Mouse (Mus musculus): ENCODE measurements around the gene Gm10309. TPM values are rescaled to one million over a fixed set of nuclear protein-coding genes. Genes with fewer than 3 reads are reported as not detected.
A peak's percentile ranks its signal among the peaks of the same experiment; 100 is the strongest.

Gene Gm10309
- 0.30 and 0.31 TPM in 2 replicates for polyA plus RNA-seq (2015; fragmentation: Nextera tagmentation; extraction: Ambion mirVana)

- ATAC-seq (replicated peaks; ENCODE audit: low FRiP score): no peak
- peaks cover 27% of the 10 kb centered on the region for H3K4me1 ChIP-seq
Measured at GRCm38 (mm10) chr17:86505183-86505631, at the start of gene Gm10309. Gene Gm10309 (minus strand): TSS chr17:86505232.

GRCm38 (mm10) chr17:86551995-86552394, 47.0 kb upstream of the Gm10309 start:
- ATAC-seq (replicated peaks; ENCODE audit: low FRiP score): no peak
- Histone ChIP-seq H3K27ac (no peak overlapping the region), H3K9me3 (replicated peaks) (no peaks in the 10 kb centered on the region), H3K36me3 (no peaks in the 10 kb centered on the region), H3K4me2 (no peak overlapping the region), H3K9ac (no peak overlapping the region), H3K4me3 (replicated peaks) (no peak overlapping the region), H3K27me3 (no peaks in the 10 kb centered on the region), H3K4me1 (no peaks in the 10 kb centered on the region)
- 83% methylated on average over 6 of the region's 6 CpGs for WGBS

More at GRCm38 (mm10) chr17:86505183-86505631, at the start of gene Gm10309:
- H3K9ac ChIP-seq: no peak within 1 kb of the TSS
- no peak within 1 kb of the TSS for H3K27ac ChIP-seq
- H3K4me3 ChIP-seq (replicated peaks): no peak within 1 kb of the TSS
- H3K4me2 ChIP-seq: no peak within 1 kb of the TSS
- H3K27me3 ChIP-seq: no peaks in the 10 kb centered on the region
- WGBS: 91% methylated on average over 8 of the region's 8 CpGs
- H3K36me3 ChIP-seq: no peaks in the 10 kb centered on the region
- no peaks in the 10 kb centered on the region for H3K9me3 ChIP-seq (replicated peaks)

- no peaks in the 10 kb centered on the region for H3K4me1 ChIP-seq
- H3K36me3 ChIP-seq: no peaks in the 10 kb centered on the region
- H3K4me2 ChIP-seq: no peak overlapping the region
- H3K4me3 ChIP-seq (replicated peaks): no peak overlapping the region
- H3K27me3 ChIP-seq: no peaks in the 10 kb centered on the region
- 79% methylated on average over 10 of the region's 10 CpGs for WGBS
- no peak overlapping the region for H3K9ac ChIP-seq
- ATAC-seq (replicated peaks; ENCODE audit: low FRiP score): no peak
- H3K27ac ChIP-seq: no peak overlapping the region
- H3K9me3 ChIP-seq (replicated peaks): no peaks in the 10 kb centered on the region
Measured at GRCm38 (mm10) chr17:86551561-86551960, 46.5 kb upstream of the Gm10309 start.

GRCm38 (mm10) chr17:86549128-86549527, 44.1 kb upstream of the Gm10309 start:
- Histone ChIP-seq H3K4me3 (replicated peaks) (no peak overlapping the region), H3K4me1 (0 out of 2 replicates have a peak, but pooled peaks cover 5% of the 10 kb centered on the region), H3K36me3 (no peaks in the 10 kb centered on the region), H3K27ac (0 out of 2 replicates have a peak overlapping the region, but pooled peaks have one; percentile 27), H3K27me3 (no peaks in the 10 kb centered on the region), H3K9me3 (replicated peaks) (no peaks in the 10 kb centered on the region), H3K9ac (no peak overlapping the region), H3K4me2 (no peak overlapping the region)
- no peak for ATAC-seq (replicated peaks; ENCODE audit: low FRiP score)
- WGBS: 67% methylated on average over 10 of the region's 10 CpGs

- H3K4me1 ChIP-seq: peaks cover 5% of the 10 kb centered on the region; the same call in 1 of the 2 replicates
- H3K9ac ChIP-seq: no peak overlapping the region
- no peak overlapping the region for H3K4me2 ChIP-seq
- no peaks in the 10 kb centered on the region for H3K36me3 ChIP-seq
- no peak for ATAC-seq (replicated peaks; ENCODE audit: low FRiP score)
- H3K27me3 ChIP-seq: no peaks in the 10 kb centered on the region
- no peak overlapping the region for H3K27ac ChIP-seq
- H3K9me3 ChIP-seq (replicated peaks): no peaks in the 10 kb centered on the region
- no peak overlapping the region for H3K4me3 ChIP-seq (replicated peaks)
- WGBS: 56% methylated on average over 7 of the region's 7 CpGs
Measured at GRCm38 (mm10) chr17:86546529-86546928, 41.5 kb upstream of the Gm10309 start.

GRCm38 (mm10) chr17:86539881-86540430, 34.9 kb upstream of the Gm10309 start:
- Histone ChIP-seq H3K9ac (no peak overlapping the region), H3K4me1 (peaks cover 32% of the 10 kb centered on the region), H3K27me3 (no peaks in the 10 kb centered on the region), H3K36me3 (no peaks in the 10 kb centered on the region), H3K4me2 (no peak overlapping the region), H3K9me3 (replicated peaks) (no peaks in the 10 kb centered on the region), H3K27ac (no peak overlapping the region), H3K4me3 (replicated peaks) (no peak overlapping the region)
- WGBS: 39% methylated on average over 18 of the region's 18 CpGs
- ATAC-seq (replicated peaks; ENCODE audit: low FRiP score): no peak

- 37% methylated on average over 22 of the region's 22 CpGs for WGBS
- Histone ChIP-seq H3K27ac (peak overlapping the region; percentile 69), H3K27me3 (no peaks in the 10 kb centered on the region), H3K4me1 (peaks cover 48% of the 10 kb centered on the region), H3K36me3 (no peaks in the 10 kb centered on the region), H3K9ac (no peak overlapping the region), H3K9me3 (replicated peaks) (no peaks in the 10 kb centered on the region), H3K4me3 (replicated peaks) (peak overlapping the region; percentile 8), H3K4me2 (peak overlapping the region; percentile 42)
- ATAC-seq (replicated peaks; ENCODE audit: low FRiP score): no peak; the same call in 1 of the 2 replicates
Measured at GRCm38 (mm10) chr17:86535827-86536656, 31.0 kb upstream of the Gm10309 start.

- H3K9ac ChIP-seq: no peak overlapping the region
- peak overlapping the region; percentile 69 for H3K27ac ChIP-seq
- no peaks in the 10 kb centered on the region for H3K36me3 ChIP-seq
- H3K4me3 ChIP-seq (replicated peaks): no peak overlapping the region
- H3K27me3 ChIP-seq: no peaks in the 10 kb centered on the region
- H3K4me2 ChIP-seq: no peak overlapping the region
- WGBS: 69% methylated on average over 10 of the region's 10 CpGs
- no peaks in the 10 kb centered on the region for H3K9me3 ChIP-seq (replicated peaks)
- no peak for ATAC-seq (replicated peaks; ENCODE audit: low FRiP score)
- H3K4me1 ChIP-seq: peaks cover 56% of the 10 kb centered on the region
Measured at GRCm38 (mm10) chr17:86535096-86535495, 30.1 kb upstream of the Gm10309 start.

GRCm38 (mm10) chr17:86533549-86533851, 28.5 kb upstream of the Gm10309 start:
- ATAC-seq (replicated peaks; ENCODE audit: low FRiP score): no peak
- Histone ChIP-seq H3K4me1 (peaks cover 64% of the 10 kb centered on the region), H3K9me3 (replicated peaks) (no peaks in the 10 kb centered on the region), H3K36me3 (no peaks in the 10 kb centered on the region), H3K4me3 (replicated peaks) (no peak overlapping the region), H3K4me2 (no peak overlapping the region), H3K27ac (no peak overlapping the region), H3K9ac (no peak overlapping the region), H3K27me3 (no peaks in the 10 kb centered on the region)
- 82% methylated on average over 11 of the region's 11 CpGs for WGBS

GRCm38 (mm10) chr17:86532783-86533548, 27.9 kb upstream of the Gm10309 start:
- no peak for ATAC-seq (replicated peaks; ENCODE audit: low FRiP score)
- 73% methylated on average over 17 of the region's 17 CpGs for whole genome bisulfite sequencing
- H3K36me3 ChIP-seq: no peaks in the 10 kb centered on the region
- no peak overlapping the region for H3K4me2 ChIP-seq
- H3K4me3 ChIP-seq (replicated peaks): no peak overlapping the region
- no peak overlapping the region for H3K9ac ChIP-seq
- no peak overlapping the region for H3K27ac ChIP-seq
- no peaks in the 10 kb centered on the region for H3K9me3 ChIP-seq (replicated peaks)
- no peaks in the 10 kb centered on the region for H3K27me3 ChIP-seq
- H3K4me1 ChIP-seq: peaks cover 70% of the 10 kb centered on the region

- H3K36me3 ChIP-seq: no peaks in the 10 kb centered on the region
- WGBS: 84% methylated on average over 6 of the region's 6 CpGs
- H3K4me1 ChIP-seq: peaks cover 58% of the 10 kb centered on the region
- H3K9ac ChIP-seq: no peak overlapping the region
- H3K9me3 ChIP-seq (replicated peaks): no peaks in the 10 kb centered on the region
- ATAC-seq (replicated peaks; ENCODE audit: low FRiP score): no peak
- H3K4me2 ChIP-seq: no peak overlapping the region
- H3K27me3 ChIP-seq: no peaks in the 10 kb centered on the region
- no peak overlapping the region for H3K4me3 ChIP-seq (replicated peaks)
- no peak overlapping the region for H3K27ac ChIP-seq
Measured at GRCm38 (mm10) chr17:86531231-86531630, 26.2 kb upstream of the Gm10309 start.

- no peak overlapping the region for H3K4me3 ChIP-seq (replicated peaks)
- no peaks in the 10 kb centered on the region for H3K9me3 ChIP-seq (replicated peaks)
- H3K27me3 ChIP-seq: no peaks in the 10 kb centered on the region
- no peak overlapping the region for H3K4me2 ChIP-seq
- 30% methylated on average over 4 of the region's 4 CpGs for WGBS
- peaks cover 49% of the 10 kb centered on the region for H3K4me1 ChIP-seq
- ATAC-seq (replicated peaks; ENCODE audit: low FRiP score): peak; percentile 52
- peak overlapping the region; percentile 87 for H3K27ac ChIP-seq
- no peaks in the 10 kb centered on the region for H3K36me3 ChIP-seq
- no peak overlapping the region for H3K9ac ChIP-seq
Measured at GRCm38 (mm10) chr17:86529411-86529810, 24.4 kb upstream of the Gm10309 start.
